Mouse (Mus musculus): Measurements from ENCODE around the gene Rhbg. TPM values are rescaled to one million over a fixed set of nuclear protein-coding genes. Genes with fewer than 3 reads are reported as not detected.

Rhbg gene
- polyA plus RNA-seq, 1 experiment from 2014 or later = not detected

DNA sequence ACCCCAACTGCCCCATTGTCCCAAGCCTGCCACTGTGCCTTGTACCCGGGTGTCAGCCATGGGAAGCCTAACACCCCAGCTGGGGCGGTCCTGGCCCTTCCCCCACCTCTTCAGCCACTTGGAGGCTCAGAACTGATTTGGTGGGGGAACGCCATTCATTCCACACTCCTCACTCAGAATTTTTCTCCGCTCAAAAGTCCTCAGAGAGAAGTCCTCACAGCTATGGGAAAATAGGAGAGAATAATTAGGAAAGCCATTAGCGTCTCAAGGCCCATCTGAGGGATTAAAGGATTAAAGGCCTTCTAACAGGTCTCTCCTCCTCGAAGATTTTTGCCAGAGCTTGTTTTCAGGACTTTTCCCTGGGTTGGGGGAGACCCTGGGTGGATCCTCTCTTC lies 17.4 kb downstream of the Rhbg start:
- ChIA-PET POLR2A (no interaction called here), CTCF (interaction anchor here (0.8 to 13.3 kb wide), 10 partner anchors 9 to 60 kb away, joined by 3 to 189 read pairs (median 3); partner anchors contain the start of genes Cct3 and Tsacc)
- no peak for TF ChIP-seq CTCF (IDR thresholded peaks at IDR 0.05)
- in situ Hi-C loops (cut with MboI; ENCODE audit: low pct_unique_long_range_greater_than_20kb) = no loop called here
- no peak for DNase-seq (ENCODE audit: low read depth, low spot score)
- no peak for ATAC-seq
- peaks cover 20% of the 10 kb centered on the region for H3K27me3 ChIP-seq

DNA sequence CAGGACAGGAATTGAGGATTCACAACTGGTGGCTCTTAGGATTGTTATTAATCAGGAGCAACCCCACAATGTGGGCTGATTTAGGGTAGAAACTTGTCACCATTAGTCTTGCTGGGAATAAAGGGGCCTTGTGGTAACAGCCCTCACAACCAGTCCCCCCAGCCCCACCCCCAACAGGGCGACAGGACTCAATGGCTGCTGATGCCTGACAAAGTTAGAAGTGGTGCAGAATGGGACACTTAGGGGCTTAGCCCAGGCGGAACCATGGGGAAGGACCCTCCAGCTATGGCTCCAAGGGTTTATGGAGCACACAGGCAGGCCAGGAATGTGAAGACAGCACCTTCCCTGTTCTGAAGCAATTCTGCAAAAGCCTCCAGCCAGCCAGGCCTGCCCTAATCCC lies 18.9 kb downstream of the Rhbg start:
- TF ChIP-seq CTCF (IDR thresholded peaks at IDR 0.05) = no peak

DNA sequence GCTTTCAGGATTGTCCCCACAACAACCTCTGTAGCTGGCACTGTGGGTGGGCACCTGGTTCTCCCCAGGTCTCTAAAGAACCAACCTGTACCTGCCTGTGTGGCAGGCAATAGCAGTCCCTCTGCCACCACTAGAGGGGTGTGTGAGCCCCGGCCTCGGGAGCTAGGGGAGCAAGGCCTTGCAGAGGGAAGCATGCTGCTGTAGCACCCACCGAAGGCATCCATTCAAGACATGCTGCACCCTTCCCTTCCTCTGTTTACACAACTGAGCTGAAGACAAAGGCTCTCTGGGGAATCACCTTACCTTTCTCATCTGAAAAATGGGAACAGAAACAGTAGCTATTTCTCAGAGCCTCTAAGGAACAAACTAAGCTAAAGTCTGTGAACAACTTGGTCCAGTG lies 19.3 kb downstream of the Rhbg start:
- ChIA-PET POLR2A (no interaction called here), CTCF (interaction anchor here (0.8 to 13.3 kb wide), 5 partner anchors 9 to 44 kb away, joined by 4 to 189 read pairs (median 5); no protein-coding TSS in a partner anchor)
- H3K27me3 ChIP-seq = peaks cover 3% of the 10 kb centered on the region
- TF ChIP-seq CTCF (IDR thresholded peaks at IDR 0.05) = no peak
- in situ Hi-C loops (cut with MboI; ENCODE audit: low pct_unique_long_range_greater_than_20kb) = no loop called here
- no peak for DNase-seq (ENCODE audit: low read depth, low spot score)
- ATAC-seq = no peak

More for the DNA sequence above, 18.9 kb downstream of the Rhbg start:
- POLR2A ChIA-PET = no interaction called here
- DNase-seq (ENCODE audit: low read depth, low spot score) = no peak
- ATAC-seq = no peak
- CTCF ChIA-PET = interaction anchor here (0.8 to 13.3 kb wide), 5 partner anchors 8 to 45 kb away, joined by 4 to 189 read pairs (median 5); no protein-coding TSS in a partner anchor
- H3K27me3 ChIP-seq = peaks cover 6% of the 10 kb centered on the region
- in situ Hi-C loops (cut with MboI; ENCODE audit: low pct_unique_long_range_greater_than_20kb) = no loop called here

DNA sequence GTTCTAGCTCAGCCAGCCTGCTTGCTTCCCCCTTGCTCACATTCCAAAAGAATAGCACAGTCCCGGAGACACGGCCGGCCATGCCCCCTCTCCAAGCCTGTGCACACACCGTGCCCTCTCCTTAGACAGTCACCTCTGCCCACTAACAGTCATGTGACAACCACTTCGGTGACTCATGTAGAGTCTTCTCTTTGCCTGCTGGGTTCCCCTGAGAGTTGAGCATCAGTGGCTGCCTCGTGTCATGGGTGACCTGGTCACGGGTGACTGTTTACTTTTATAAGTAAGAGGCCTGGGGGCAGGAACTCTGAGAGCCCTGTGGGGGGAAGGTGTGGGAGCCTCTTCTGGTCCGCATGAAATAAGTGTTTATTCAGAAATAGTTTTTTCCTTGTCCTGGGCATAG lies 20.5 kb downstream of the Rhbg start:
- CTCF ChIA-PET = interaction anchor here (1.4 to 13.3 kb wide), 2 partner anchors 10 to 43 kb away, joined by 5 to 189 read pairs; no protein-coding TSS in a partner anchor
- no peak for TF ChIP-seq CTCF (IDR thresholded peaks at IDR 0.05)
- peaks cover 8% of the 10 kb centered on the region for H3K27me3 ChIP-seq
- in situ Hi-C loops (cut with MboI; ENCODE audit: low pct_unique_long_range_greater_than_20kb) = no loop called here
- ATAC-seq (peak; percentile 60), DNase-seq (ENCODE audit: low read depth, low spot score) (peak; percentile 66)
- POLR2A ChIA-PET = interaction anchor here (0.7 kb wide), 1 partner anchor 137 kb away, joined by 5 read pairs; no protein-coding TSS in a partner anchor

DNA sequence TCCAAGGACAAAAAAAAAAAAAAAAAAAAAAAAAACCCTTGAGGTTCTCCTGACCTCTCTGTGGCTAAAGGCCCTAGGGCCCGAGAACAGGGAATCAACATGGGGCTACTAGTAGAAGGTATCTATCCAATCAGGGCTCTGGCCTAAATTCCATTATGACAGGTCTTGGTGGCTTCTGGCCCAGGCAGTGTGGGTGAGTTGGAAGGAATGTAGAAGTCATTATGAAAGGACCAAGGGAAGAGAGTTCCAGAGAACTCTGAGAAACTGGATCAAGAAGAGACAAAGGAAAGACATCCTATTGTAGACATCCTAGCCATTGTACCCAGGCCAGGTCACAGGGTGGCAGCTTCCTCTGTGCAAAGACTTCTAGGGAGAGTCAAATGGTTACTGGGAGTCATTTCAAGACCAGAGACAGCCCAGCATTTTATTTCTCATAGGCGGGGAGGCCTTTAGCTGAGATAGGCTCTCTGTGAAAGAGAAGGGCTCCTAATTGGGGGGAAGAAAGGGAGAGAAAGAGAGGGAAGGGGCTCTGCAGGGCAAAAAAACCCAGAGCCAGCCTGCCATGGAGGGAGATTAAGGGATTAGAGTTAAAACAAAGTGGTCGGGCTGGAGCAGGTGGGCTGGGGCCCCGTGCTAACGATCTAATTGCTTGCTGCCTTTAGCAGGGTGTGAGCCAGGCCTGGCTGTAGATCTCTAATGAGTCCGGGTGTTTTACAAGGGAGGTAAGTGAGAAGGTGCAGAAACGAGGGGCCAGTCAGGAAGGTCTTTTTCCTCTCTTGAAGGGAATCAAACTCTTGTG lies 21.5 kb downstream of the Rhbg start:
- POLR2A ChIA-PET = interaction anchor here (0.6 kb wide), 1 partner anchor 142 kb away, joined by 3 read pairs; no protein-coding TSS in a partner anchor
- CTCF ChIA-PET = interaction anchor here (1.2 kb wide), 1 partner anchor 12 kb away, joined by 3 read pairs; no protein-coding TSS in a partner anchor
- in situ Hi-C loops (cut with MboI; ENCODE audit: low pct_unique_long_range_greater_than_20kb) = no loop called here

DNA sequence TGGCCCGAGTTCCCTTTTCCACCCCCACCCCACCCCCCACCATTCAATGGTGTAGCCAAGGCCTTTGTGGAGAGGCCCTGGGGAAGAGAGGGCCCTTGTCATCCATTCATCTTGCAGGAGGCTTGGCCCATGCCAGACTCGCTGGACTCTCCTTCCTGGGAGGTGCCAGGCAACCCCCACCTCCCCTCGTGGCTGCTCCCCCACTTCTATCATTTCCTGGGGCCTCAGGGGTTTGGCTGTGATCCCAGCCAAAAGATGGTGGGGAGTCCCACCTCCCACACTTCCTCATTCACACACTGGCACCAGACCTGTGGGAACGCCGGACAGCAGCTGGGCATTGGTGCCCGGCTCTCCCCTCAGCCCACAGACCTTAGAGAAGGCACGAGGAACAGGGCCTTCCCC lies 22.2 kb downstream of the Rhbg start:
- in situ Hi-C loops (cut with MboI; ENCODE audit: low pct_unique_long_range_greater_than_20kb) = no loop called here
- H3K27me3 ChIP-seq = peaks cover 13% of the 10 kb centered on the region
- DNase-seq (ENCODE audit: low read depth, low spot score) (no peak), ATAC-seq (no peak)
- CTCF ChIA-PET = interaction anchor here (1.2 to 3.0 kb wide), 2 partner anchors 11 to 12 kb away, joined by 3 to 8 read pairs; no protein-coding TSS in a partner anchor
- TF ChIP-seq CTCF (IDR thresholded peaks at IDR 0.05) = no peak
- POLR2A ChIA-PET = interaction anchor here (0.6 kb wide), 1 partner anchor 141 kb away, joined by 3 read pairs; no protein-coding TSS in a partner anchor

More for the DNA sequence above, 21.5 kb downstream of the Rhbg start:
- H3K27me3 ChIP-seq = peaks cover 13% of the 10 kb centered on the region
- DNase-seq (ENCODE audit: low read depth, low spot score) (no peak), ATAC-seq (no peak)
- no peak for TF ChIP-seq CTCF (IDR thresholded peaks at IDR 0.05)

DNA sequence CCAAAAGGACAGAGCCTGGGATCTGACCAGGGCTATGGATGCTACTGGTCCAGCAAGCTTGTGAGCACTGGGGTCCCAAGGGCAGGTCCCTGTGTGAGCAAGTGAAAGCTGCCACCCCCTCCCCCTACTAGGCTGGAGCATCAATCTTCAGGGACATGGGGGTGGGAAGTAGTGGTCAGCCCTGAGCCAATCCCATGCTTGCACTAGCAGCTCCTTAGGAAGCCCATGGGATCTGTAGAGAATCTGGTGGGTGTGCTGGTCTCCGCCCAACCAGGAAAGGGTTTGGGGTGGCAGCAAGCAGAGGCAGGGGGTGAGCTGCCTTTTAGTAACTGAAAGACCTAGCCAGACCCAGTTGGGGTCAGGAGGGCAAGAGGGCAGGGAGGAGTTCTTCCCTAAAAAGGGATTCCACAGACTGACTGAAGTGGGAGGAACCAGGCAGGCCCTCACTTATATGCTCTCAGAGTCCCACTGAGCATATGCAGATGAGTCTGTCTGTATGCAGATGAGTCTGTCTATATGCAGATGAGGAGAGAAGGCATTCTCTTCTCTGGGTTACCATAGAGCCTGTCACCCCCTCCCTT lies 23.4 kb downstream of the Rhbg start:
- in situ Hi-C loops (cut with MboI; ENCODE audit: low pct_unique_long_range_greater_than_20kb) = no loop called here
- ChIA-PET POLR2A (no interaction called here), CTCF (interaction anchor here (1.4 to 3.0 kb wide), 2 partner anchors 12 to 38 kb away, joined by 3 to 8 read pairs; no protein-coding TSS in a partner anchor)
- TF ChIP-seq CTCF (IDR thresholded peaks at IDR 0.05) = no peak
- peaks cover 19% of the 10 kb centered on the region for H3K27me3 ChIP-seq
- ATAC-seq = no peak
- DNase-seq (ENCODE audit: low read depth, low spot score) = no peak

DNA sequence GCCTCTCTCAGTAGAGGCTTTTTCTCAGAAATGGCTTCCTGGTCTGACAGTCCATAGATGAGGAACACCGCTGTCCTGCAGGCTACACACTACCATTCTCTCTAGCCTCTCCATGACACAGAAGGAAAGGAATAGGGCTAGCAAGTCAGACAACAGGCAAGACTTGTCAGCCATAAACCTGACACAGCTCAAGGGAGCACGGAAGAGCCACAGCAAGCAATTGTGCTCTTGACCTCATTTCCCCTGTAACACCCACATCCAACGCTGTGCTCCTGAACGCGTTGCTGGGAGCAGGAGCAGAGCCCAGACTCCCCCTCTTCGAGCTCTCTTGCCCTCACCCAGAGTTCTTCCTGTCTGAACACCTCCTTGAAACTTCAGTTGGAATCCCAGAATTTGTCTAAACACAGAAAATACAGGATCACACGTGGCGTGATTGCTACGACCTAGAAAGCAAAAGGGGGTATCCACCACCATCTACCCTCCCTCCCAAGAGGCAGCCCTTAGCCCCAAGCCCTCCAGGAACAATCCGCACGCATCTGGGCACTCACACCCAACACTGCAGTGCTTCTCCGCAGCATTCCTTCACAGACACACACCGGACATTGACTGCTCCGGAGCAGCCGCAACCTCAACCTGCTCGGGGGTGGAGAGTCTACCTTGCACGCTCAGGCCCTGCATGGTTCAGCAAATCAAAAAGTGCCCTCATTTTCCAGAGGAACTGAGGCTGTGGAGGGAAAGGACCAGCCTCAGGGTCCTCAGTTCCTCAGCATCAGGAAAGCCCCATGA lies 24.1 kb downstream of the Rhbg start:
- ATAC-seq = no peak
- in situ Hi-C loops (cut with MboI; ENCODE audit: low pct_unique_long_range_greater_than_20kb) = no loop called here

DNA sequence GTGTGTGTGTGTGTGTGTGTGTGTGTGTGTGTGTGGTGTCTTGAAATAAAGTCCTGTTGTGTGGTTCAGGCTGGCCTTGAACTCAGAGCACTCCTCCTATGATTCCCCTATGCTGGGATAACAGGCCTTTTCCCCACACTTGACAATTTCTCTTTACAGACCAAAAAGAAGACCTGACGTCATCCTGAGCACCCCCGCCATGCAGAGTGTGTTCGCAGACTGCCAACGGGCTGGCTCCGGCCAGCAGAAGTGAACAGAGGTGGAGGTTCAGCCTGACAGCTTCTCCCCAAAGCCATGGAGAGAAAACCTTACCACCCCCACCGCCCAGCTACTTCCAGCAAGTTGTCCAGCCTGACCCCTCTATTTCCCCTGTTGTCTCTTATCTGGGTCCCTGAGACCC lies 25.0 kb downstream of the Rhbg start:
- peaks cover 35% of the 10 kb centered on the region for H3K27me3 ChIP-seq
- in situ Hi-C loops (cut with MboI; ENCODE audit: low pct_unique_long_range_greater_than_20kb) = no loop called here
- ChIA-PET POLR2A (no interaction called here), CTCF (interaction anchor here (0.9 to 3.0 kb wide), 2 partner anchors 14 to 38 kb away, joined by 3 to 8 read pairs; no protein-coding TSS in a partner anchor)
- TF ChIP-seq CTCF (IDR thresholded peaks at IDR 0.05) = no peak
- no peak for DNase-seq (ENCODE audit: low read depth, low spot score)
- no peak for ATAC-seq

More for the DNA sequence above, 24.1 kb downstream of the Rhbg start:
- no peak for TF ChIP-seq CTCF (IDR thresholded peaks at IDR 0.05)
- ChIA-PET POLR2A (no interaction called here), CTCF (interaction anchor here (1.4 to 3.0 kb wide), 2 partner anchors 13 to 38 kb away, joined by 3 to 8 read pairs; no protein-coding TSS in a partner anchor)
- peaks cover 26% of the 10 kb centered on the region for H3K27me3 ChIP-seq
- DNase-seq (ENCODE audit: low read depth, low spot score) = no peak

DNA sequence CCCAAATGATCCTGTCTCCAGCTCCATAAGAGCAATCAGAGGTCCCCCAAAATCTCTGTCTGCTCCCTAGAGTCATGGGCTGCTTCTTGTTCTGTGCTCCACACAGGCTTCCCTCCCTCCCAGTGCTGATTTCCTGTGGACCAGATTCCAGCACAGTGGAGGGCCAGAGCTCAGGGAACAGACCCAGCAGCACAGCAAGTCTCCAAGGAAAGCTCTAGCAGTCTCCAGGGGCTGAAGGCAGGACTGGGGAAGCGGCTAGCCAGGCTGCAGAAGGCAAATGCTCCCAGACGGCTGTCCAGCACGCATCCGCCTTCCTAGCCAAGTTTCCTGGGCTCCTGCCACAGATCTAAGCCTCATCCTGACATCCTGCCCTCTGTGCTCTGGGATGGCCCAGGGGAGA lies 25.6 kb downstream of the Rhbg start:
- ATAC-seq = no peak
- no peak for TF ChIP-seq CTCF (IDR thresholded peaks at IDR 0.05)
- ChIA-PET POLR2A (no interaction called here), CTCF (interaction anchor here (0.9 to 1.4 kb wide), 2 partner anchors 8 to 37 kb away, joined by 3 read pairs; no protein-coding TSS in a partner anchor)
- in situ Hi-C loops (cut with MboI; ENCODE audit: low pct_unique_long_range_greater_than_20kb) = no loop called here
- DNase-seq (ENCODE audit: low read depth, low spot score) = no peak
- H3K27me3 ChIP-seq = peaks cover 38% of the 10 kb centered on the region

Measured in Patski (cell line).